Mouse (Mus musculus): ENCODE measurements around the gene Uvrag.

Uvrag gene

DNA sequence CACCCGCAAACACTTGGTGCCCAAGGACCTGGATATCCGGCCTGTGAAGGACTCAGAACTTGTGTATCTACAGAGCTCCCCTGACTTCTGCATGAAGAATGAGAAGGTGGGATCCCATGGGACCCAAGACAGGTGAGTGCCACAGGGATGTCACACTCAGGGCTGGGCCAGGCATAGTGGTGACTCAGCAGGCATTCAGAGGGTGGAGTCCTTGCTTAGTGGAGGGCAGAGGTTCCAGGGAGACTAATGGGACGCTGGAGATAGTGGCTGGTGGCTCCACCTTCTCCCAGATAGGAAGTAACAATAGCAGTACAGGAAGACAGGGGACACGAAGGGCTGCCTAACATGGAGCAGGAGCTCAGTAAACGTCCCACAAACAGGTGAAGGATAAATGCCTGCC, 290.6 kb downstream of the Uvrag start:
- no peak for DNase-seq (ENCODE audit: low spot score in 2 of 2)

DNA sequence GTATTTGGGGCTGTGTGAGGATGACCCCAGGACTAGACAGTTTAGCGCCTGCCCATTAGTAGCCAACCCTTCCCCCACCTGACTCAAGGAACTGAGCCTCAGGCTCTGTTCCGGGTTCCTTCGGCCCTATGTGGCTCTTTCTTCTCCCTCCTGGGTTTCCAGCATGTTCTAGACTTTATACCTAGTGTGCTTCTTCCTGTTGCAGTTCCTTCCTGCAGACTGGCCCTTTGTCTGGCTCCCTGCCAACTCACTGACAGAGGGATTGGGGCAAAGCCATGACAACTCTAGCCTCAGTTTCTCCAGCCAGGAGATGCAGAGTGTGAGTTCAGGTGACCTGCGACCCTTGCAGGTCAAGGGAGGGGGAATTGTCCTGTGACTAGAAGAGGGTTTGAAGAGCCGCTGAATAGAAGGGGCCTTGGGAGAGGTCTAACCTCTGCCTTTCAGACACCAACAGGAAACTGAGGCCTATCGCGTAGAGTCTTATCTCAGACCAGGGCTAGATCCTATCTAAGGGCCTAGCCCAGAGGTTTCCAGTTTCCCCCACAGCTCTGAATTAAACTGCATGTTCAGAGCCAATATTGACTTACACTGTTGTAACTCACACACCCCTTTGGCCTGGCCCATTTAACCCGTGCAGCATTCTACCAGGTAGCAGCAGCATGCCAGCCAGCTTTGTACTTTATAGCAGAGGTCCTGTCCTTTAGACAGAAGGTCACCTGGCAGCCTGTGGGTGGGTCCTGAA, 291.9 kb downstream of the Uvrag start:
- DNase-seq (ENCODE audit: low spot score in 2 of 2): no peak

DNA sequence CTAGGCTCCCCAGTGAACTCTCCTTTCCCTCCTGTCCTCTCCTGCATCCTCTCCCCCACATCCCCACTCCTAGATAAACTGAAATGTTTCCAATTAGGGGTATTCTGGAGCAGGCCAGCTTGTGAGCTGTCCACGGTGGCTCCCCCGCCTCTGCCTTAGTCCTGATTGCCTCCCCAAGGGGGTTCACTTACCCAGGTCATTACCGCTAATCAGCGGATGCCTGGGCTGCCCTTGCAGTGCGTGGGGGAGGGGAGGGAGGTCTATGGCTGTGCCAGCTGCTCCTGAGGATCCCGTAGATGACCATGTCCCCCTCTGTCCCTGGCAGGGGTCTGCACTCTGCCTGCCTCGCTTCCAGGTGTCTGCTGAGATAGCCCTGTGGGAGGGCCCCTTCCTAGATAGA, 297.3 kb downstream of the Uvrag start:
- DNase-seq (ENCODE audit: low spot score in 2 of 2): no peak

DNA sequence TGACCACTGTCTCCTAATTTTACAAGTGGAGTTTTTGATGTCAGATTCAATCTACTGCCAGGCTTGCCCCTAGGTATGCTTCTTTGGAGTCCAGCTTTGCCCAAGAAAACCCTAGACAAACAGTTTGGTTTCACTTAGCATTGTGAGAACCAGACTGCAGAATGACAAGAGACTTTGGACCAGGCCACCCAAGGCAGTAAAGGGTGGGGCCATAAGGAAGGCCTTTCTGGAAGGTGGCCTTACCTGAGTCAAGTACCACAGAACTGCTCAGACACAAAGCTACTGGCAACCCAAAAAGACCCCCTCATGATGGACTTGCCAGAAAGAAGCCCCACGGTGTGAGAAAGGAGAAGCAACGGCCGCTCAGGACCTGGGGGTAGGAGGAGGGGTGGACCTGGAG, 297.9 kb downstream of the Uvrag start:
- DNase-seq (ENCODE audit: low spot score in 2 of 2): no peak

DNA sequence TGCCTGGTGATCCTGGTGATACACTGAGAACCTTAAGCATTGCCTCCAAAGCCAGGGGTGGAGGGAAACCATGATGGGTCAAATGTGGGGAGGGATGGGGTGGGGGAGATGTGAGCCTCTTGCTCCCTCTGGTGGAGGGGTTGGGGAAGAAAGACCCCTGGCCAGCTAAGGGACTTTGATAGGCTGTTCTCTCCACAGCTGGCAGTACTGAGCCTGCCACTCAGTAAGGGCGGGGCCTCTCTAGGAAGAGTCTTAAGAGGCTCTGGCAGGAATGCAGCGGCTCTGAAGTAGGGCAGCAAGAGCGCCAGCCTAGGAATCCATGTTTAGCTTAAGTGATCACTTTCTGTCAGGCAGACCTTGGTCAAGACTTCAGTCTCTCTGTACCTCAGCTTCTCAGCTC, 299.1 kb downstream of the Uvrag start:
- no peak for DNase-seq (ENCODE audit: low spot score in 2 of 2)

DNA sequence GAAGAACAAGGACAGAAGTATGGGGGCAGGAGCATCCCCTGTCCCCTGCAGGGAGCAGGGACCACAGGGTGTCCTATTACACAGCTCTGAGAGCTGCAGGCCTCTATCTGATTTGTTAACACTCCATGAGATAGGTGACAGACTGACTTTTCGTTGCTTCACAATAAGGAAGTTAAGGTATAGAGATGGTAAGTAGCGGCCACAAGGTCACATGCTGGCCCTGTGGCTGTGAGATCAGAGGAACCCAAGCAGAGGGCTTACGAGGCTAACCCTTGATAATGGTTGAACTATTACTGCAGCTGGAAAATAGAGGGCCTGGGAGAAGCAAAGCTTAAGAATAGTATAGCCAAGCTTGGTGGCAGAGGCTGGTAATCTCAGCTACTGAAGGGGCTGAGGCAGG, 300.2 kb downstream of the Uvrag start:
- DNase-seq (ENCODE audit: low spot score in 2 of 2): no peak

DNA sequence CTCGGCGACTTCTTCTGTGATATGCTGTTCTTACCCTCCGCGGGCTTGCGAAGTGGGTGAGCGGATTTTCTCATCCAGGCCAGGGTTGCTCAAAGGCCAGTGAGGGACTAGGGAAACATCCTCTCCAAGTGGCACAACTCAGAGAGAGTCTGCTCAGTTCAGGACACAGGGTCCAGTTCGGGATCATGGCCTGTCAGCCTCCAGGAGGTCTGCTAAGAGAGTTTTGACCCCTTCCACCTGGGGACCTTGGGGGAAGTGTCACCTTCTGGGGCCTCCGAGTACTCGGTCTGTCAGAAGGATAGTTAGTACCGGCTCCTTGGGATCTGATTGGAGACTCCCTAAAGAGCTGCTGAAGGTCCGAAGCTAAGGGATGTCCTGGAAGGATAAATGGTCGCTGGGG, 301.6 kb downstream of the Uvrag start:
- no peak for DNase-seq (ENCODE audit: low spot score in 2 of 2)

DNA sequence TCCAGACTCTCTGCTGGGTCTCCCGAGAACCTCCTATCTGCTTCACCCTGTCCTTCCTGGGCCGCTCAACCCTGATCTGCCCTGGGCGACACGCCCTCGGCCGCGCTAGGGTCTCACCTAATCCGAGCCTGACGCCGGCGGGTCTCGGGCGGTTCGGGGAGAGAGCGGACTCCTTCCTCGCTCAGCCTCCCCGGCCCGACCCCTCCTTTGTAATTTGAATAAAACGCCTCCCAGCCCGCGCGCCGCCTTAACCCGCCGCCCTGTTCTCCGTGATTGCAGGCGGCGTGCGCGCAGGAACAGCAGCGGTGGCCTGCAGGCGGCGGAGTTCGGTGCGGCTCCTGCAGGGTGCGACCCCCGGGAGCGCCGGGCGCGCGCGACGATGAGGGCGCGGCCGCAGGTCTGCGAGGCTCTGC, 302.2 kb downstream of the Uvrag start:
- peak in 1 of 2 experiments; percentile 29 for DNase-seq (ENCODE audit: low spot score in 2 of 2)

DNA sequence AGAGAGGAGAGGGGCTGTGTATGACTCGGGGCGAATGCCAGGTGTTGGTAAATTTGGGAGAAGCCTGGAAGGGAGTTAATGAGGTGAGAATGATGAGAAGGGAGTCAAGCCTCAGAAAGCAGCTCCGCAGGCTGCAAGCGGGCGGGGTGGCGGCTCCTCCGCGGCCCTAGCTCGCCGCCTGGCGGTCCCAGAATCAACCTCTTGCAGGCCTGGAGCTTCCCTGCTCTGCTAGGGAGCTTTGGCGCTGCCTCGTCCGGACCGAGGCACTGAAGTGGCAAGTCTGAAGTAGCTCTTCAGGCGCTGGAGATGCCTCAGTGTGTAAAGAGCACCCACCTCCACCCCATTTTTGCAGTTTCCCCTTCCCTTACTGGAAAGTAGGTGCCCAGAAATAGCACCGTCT, 303.0 kb downstream of the Uvrag start:
- DNase-seq (ENCODE audit: low spot score in 2 of 2): peak; percentile 62 to 83

DNA sequence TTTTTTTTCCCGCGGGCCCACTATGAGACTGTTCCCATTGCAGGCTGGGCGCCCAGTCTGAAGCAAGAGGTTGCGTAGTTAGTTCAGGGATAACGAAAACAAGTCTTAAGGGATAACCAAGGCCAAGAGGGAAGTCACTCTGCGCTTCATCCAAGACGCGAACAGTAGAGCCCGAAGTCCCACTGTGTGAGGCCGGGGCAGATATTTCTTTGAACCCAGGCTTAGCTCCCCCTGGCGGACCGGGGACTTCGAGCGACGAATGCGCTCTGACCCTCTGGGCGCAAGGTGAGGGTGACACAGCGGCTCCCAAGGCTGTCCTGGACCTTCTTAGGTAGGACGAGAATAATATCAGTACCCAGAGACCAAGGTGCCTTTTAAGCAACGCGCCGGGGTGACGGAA, 304.3 kb downstream of the Uvrag start:
- DNase-seq (ENCODE audit: low spot score in 2 of 2): peak; percentile 64 to 79

DNA sequence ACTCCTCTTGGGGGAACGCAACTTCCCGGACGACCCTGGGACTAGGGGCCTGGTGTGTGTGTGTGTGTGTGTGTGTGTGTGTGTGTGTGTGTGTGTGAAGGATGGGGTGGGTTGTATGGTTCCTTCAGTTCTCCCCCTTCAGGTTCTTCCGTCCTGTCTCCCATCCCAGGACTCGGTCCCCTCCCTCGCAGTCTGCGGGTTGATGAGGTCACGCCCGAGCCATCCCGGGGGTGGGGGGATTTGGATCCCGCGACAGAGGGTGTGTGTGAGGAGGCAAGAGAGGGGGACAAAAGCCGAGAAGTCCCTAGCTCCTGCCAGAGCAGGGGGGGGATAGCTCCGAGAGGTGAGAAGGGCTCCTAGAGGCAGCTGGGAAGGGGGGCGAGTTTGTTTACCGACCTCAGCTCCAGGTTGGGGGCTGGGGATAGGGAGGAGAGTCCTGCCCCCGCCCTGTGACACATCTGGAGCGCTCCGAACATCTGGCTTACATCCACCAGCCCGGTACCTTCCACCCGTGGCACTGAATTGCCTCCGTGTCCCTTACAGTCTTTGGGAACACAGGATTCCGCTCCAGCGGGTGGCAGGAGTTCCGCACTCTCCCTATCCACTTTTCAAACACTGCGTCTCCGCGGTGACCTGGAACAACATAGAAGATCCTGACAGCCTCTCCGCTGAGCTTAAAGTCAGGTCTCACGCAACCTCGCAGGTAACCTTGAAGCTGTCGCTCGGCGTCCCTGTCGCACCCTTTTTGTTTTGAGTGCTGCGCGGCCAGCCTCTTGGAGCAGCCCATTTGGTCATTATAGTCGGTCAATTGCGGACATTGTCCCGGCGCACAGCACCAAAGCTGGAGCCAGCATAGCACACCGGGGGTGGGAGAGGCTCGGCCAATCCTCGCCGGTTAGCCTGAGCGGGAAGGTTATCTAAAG, 305.2 kb downstream of the Uvrag start:
- peak; percentile 40 to 47 for DNase-seq (ENCODE audit: low spot score in 2 of 2)
